Mouse (Mus musculus): Measurements from ENCODE around the gene Slc13a3. TPM values are rescaled to one million over a fixed set of nuclear protein-coding genes. Genes with fewer than 3 reads are reported as not detected.
"Not testable (repeated sequence)": the region's sequence is repeated elsewhere in the genome, so short reads cannot be mapped to it uniquely, and the experiment has no call there.

Gene Slc13a3
- 5.3 and 5.4 TPM in 2 replicates for polyA plus RNA-seq (2015; fragmentation: Nextera tagmentation; extraction: Ambion mirVana)

- no peak for ATAC-seq (replicated peaks)
- no peak within 1 kb of the TSS for H3K27ac ChIP-seq (replicated peaks)
- peak within 1 kb of the TSS; percentile 17 for H3K4me3 ChIP-seq
Measured at GRCm38 (mm10) chr2:165473003-165473402, at the start of gene Slc13a3. Gene Slc13a3 (minus strand): TSS chr2:165473230.

DNA sequence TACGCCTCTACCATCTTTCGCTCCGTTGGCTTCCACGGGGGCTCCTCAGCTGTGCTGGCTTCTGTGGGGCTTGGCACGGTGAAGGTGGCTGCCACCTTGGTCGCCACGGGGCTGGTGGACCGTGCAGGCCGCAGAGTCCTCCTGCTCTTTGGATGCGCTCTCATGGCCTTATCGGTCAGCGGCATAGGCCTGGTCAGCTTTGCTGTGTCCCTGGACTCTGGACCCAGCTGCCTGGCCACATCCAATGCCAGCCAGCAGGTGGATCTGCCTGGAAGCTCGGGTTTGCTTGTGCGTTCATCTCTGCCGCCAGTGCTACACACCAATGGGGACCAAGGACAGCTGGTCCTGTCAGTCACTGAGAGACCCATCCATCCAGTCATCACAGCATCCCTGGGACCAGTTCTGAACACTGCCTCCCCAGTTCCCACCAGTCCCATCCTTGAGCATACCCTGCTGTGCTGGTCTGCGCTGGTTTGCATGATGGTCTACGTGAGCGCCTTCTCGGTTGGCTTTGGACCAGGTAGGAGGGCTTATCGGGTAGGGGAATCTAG lies 42.2 kb upstream of the Slc13a3 start:
- H3K36me3 ChIP-seq, result no peaks in the 10 kb centered on the region
- H3K27ac ChIP-seq (replicated peaks), result no peak overlapping the region
- H3K9me3 ChIP-seq, result no peaks in the 10 kb centered on the region
- no peak for ATAC-seq (replicated peaks)
- no peak overlapping the region for H3K4me3 ChIP-seq
- peaks cover 9% of the 10 kb centered on the region for H3K4me1 ChIP-seq
- no peak overlapping the region for H3K9ac ChIP-seq (replicated peaks)
- H3K4me2 ChIP-seq (replicated peaks), result no peak overlapping the region
- WGBS, result 96% methylated on average over 20 of the region's 20 CpGs
- no peaks in the 10 kb centered on the region for H3K27me3 ChIP-seq

More at GRCm38 (mm10) chr2:165473003-165473402, at the start of gene Slc13a3:
- peaks cover 5% of the 10 kb centered on the region; the same call in 1 of the 2 replicates for H3K27me3 ChIP-seq
- peak within 1 kb of the TSS; percentile 39 for H3K4me2 ChIP-seq (replicated peaks)
- H3K36me3 ChIP-seq, result no peaks in the 10 kb centered on the region
- no peaks in the 10 kb centered on the region for H3K9me3 ChIP-seq
- H3K4me1 ChIP-seq, result peaks cover 8% of the 10 kb centered on the region; the same call in 1 of the 2 replicates
- under 1% methylated on average over 35 of the region's 35 CpGs for WGBS
- no peak within 1 kb of the TSS for H3K9ac ChIP-seq (replicated peaks)

- 33% methylated on average over 11 of the region's 11 CpGs for WGBS
- Histone ChIP-seq H3K27me3 (no peaks in the 10 kb centered on the region), H3K36me3 (no peaks in the 10 kb centered on the region), H3K4me3 (no peak overlapping the region), H3K4me1 (peaks cover 13% of the 10 kb centered on the region), H3K9ac (replicated peaks) (no peak overlapping the region), H3K9me3 (no peaks in the 10 kb centered on the region), H3K4me2 (replicated peaks) (no peak overlapping the region), H3K27ac (replicated peaks) (no peak overlapping the region)
- ATAC-seq (replicated peaks), result no peak
Measured at GRCm38 (mm10) chr2:165512870-165513600, 40.0 kb upstream of the Slc13a3 start.

DNA sequence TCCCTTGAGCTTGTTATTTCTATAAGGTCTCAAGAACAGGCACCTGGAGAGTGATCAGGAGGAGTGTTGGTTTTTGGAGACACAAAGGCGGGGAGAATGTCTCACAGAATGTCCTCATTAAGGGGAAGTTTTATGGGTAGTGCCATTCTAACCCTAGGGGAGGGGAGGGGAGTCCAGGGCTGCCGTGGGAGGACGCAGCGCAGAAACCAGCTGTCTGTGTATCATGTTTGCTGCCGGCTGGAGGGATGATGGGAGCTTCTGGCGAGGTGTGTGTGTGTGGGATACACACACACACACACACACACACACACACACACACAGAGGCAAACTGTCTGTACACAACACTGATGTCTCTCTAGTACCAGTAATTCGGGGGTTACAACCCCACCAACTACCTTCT lies 39.4 kb upstream of the Slc13a3 start:
- Histone ChIP-seq H3K4me1 (peaks cover 13% of the 10 kb centered on the region), H3K36me3 (no peaks in the 10 kb centered on the region), H3K9ac (replicated peaks) (no peak overlapping the region), H3K9me3 (no peaks in the 10 kb centered on the region), H3K4me2 (replicated peaks) (no peak overlapping the region), H3K4me3 (no peak overlapping the region), H3K27me3 (no peaks in the 10 kb centered on the region), H3K27ac (replicated peaks) (no peak overlapping the region)
- WGBS, result 55% methylated on average over 7 of the region's 7 CpGs
- ATAC-seq (replicated peaks), result no peak

GRCm38 (mm10) chr2:165511530-165511929 lies 38.5 kb upstream of the Slc13a3 start:
- not testable (repeated sequence) for H3K9me3 ChIP-seq
- 91% methylated on average over 4 of the region's 4 CpGs for WGBS
- H3K4me1 ChIP-seq, result peaks cover 13% of the 10 kb centered on the region

DNA sequence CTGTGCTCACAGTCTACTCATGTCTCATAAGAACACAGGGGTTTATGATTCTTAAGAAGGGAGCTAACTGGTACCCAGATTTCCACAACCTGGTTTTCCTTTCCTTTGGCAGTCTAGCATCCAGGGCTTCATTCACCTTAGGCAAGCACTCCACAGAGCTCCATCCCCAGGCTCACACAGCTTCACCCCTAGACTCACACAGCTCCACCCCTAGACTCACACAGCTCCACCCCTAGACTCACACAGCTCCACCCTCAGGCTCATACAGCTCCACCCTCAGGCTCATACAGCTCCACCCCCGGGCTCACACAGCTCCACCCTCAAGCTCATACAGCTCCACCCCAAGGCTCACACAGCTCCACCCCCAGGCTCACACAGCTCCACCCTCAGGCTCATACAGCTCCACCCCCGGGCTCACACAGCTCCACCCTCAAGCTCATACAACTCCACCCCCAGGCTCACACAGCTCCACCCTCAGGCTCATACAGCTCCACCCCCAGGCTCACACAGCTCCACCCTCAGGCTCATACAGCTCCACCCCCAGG lies 38.0 kb upstream of the Slc13a3 start:
- not testable (repeated sequence) for H3K27ac ChIP-seq (replicated peaks); H3K36me3 ChIP-seq; H3K9ac ChIP-seq (replicated peaks); H3K27me3 ChIP-seq; H3K9me3 ChIP-seq; ATAC-seq (replicated peaks); H3K4me3 ChIP-seq; H3K4me2 ChIP-seq (replicated peaks)
- WGBS, result 50% methylated on average over 2 of the region's 2 CpGs
- peaks cover 13% of the 10 kb centered on the region for H3K4me1 ChIP-seq

More at GRCm38 (mm10) chr2:165511530-165511929, 38.5 kb upstream of the Slc13a3 start:
- H3K4me2 ChIP-seq (replicated peaks); ATAC-seq (replicated peaks); H3K27ac ChIP-seq (replicated peaks); H3K36me3 ChIP-seq; H3K4me3 ChIP-seq; H3K9ac ChIP-seq (replicated peaks); H3K27me3 ChIP-seq: not testable (repeated sequence)

- Histone ChIP-seq H3K4me1 (peaks cover 13% of the 10 kb centered on the region), H3K27me3 (no peaks in the 10 kb centered on the region), H3K4me2 (replicated peaks) (no peak overlapping the region), H3K36me3 (no peaks in the 10 kb centered on the region), H3K9ac (replicated peaks) (no peak overlapping the region), H3K9me3 (no peaks in the 10 kb centered on the region), H3K27ac (replicated peaks) (no peak overlapping the region), H3K4me3 (no peak overlapping the region)
- 29% methylated on average over 5 of the region's 5 CpGs for WGBS
- no peak for ATAC-seq (replicated peaks)
Measured at GRCm38 (mm10) chr2:165510466-165510865, 37.4 kb upstream of the Slc13a3 start.

DNA sequence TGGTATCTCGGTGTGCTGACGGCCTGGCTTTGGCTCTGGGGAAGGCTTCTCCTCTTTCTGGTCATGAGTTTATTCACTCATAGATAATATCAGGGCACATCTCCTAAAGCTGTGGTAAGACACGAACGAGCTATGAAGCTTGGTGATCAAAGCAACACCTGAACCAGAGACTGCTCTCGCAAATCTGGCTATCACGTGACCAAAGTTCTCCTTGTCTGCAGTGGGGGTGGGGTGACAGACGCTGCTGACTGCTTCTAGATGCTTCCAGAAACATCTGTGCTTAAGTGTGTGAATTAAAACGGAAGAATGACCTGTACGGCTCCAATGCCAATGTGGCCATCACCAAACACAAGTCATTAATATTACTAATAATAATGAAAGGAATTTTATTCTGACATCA lies 36.7 kb upstream of the Slc13a3 start:
- no peak for ATAC-seq (replicated peaks)
- Histone ChIP-seq H3K4me3 (no peak overlapping the region), H3K27me3 (no peaks in the 10 kb centered on the region), H3K4me2 (replicated peaks) (no peak overlapping the region), H3K9ac (replicated peaks) (no peak overlapping the region), H3K27ac (replicated peaks) (no peak overlapping the region), H3K9me3 (no peaks in the 10 kb centered on the region), H3K36me3 (no peaks in the 10 kb centered on the region), H3K4me1 (peaks cover 13% of the 10 kb centered on the region)
- WGBS, result 82% methylated on average over 9 of the region's 9 CpGs

DNA sequence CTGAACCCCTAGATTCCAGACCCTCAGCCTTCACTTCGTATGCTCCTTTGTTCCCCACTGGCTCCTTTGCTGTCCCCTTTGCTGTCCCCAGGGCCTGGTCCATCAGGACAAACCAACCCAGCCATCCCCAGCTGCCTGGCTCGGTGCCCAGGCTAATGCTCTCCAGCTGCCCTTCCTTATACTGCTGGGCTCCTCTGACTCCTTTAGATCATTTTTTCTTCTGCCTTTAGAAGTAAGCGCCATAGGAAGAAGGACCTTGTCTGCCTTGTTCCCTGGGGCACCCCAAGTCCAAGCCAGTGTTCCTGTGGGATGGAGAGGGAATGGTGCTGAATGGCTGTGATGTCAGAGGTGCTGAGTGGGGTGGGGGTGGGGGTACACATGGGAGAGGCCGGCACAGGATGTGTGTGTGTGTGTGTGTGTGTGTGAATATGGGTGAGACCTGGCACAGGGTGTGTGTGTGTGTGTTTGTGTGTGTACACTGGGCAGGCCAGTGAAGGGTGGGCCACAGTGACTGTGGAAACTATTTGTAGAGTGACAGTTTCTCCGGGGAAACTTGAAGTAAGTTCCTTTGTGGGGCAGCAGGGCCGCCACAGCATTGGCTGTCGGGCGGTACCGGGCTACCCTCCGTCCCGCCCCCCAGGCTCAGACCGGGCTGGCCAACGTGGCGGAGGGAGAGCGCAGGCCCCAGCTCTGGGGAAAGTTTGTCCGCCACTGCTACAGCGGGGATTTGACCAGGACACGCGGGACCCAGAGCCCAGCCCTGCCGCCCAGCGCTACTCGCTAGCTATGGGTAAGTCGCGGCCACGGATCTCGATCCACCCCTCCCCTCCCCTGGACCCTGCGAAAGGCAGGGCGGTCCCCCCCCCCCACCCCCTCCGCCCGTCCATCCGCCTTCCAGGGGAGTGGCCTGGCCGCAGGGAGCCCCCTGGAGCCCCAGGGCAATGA lies 30.5 kb upstream of the Slc13a3 start, which contains the start of gene Slc2a10:
Gene Slc2a10, plus strand, starts transcription at position 529 of the 945 bp plus-strand sequence.
- Histone ChIP-seq H3K9me3 (no peaks in the 10 kb centered on the region), H3K27me3 (no peaks in the 10 kb centered on the region), H3K4me3 (peak within 1 kb of the TSS; percentile 33), H3K27ac (replicated peaks) (peak within 1 kb of the TSS; percentile 20; the same call in 1 of the 2 replicates), H3K9ac (replicated peaks) (peak within 1 kb of the TSS; percentile 40), H3K4me1 (peaks cover 12% of the 10 kb centered on the region), H3K36me3 (no peaks in the 10 kb centered on the region), H3K4me2 (replicated peaks) (peak within 1 kb of the TSS; percentile 46)
- WGBS, result 6% methylated on average over 30 of the region's 32 CpGs
- peak; percentile 70 for ATAC-seq (replicated peaks)

- no peak overlapping the region for H3K9ac ChIP-seq (replicated peaks)
- ATAC-seq (replicated peaks), result no peak
- 75% methylated on average over 6 of the region's 6 CpGs for WGBS
Measured at GRCm38 (mm10) chr2:165498816-165499215, 25.8 kb upstream of the Slc13a3 start.

GRCm38 (mm10) chr2:165497706-165498275 lies 24.8 kb upstream of the Slc13a3 start:
- Histone ChIP-seq H3K9me3 (no peaks in the 10 kb centered on the region), H3K4me2 (replicated peaks) (no peak overlapping the region), H3K36me3 (no peaks in the 10 kb centered on the region), H3K27me3 (no peaks in the 10 kb centered on the region), H3K4me3 (no peak overlapping the region), H3K4me1 (peaks cover 10% of the 10 kb centered on the region), H3K27ac (replicated peaks) (no peak overlapping the region), H3K9ac (replicated peaks) (no peak overlapping the region)
- WGBS, result 83% methylated on average over 2 of the region's 2 CpGs
- ATAC-seq (replicated peaks), result no peak

More at GRCm38 (mm10) chr2:165498816-165499215, 25.8 kb upstream of the Slc13a3 start:
- peaks cover 14% of the 10 kb centered on the region for H3K4me1 ChIP-seq
- no peaks in the 10 kb centered on the region for H3K9me3 ChIP-seq
- no peaks in the 10 kb centered on the region for H3K36me3 ChIP-seq
- no peak overlapping the region for H3K4me3 ChIP-seq
- no peak overlapping the region for H3K27ac ChIP-seq (replicated peaks)
- no peaks in the 10 kb centered on the region for H3K27me3 ChIP-seq
- no peak overlapping the region for H3K4me2 ChIP-seq (replicated peaks)
